Mouse (Mus musculus): ENCODE measurements at regions not wholly inside any gene's neighbourhood (a gene's known extent, or its start where the extent isn't known, plus 50 kb on each side); places are given as distances from the start of the nearest gene placed in this dataset.

DNA sequence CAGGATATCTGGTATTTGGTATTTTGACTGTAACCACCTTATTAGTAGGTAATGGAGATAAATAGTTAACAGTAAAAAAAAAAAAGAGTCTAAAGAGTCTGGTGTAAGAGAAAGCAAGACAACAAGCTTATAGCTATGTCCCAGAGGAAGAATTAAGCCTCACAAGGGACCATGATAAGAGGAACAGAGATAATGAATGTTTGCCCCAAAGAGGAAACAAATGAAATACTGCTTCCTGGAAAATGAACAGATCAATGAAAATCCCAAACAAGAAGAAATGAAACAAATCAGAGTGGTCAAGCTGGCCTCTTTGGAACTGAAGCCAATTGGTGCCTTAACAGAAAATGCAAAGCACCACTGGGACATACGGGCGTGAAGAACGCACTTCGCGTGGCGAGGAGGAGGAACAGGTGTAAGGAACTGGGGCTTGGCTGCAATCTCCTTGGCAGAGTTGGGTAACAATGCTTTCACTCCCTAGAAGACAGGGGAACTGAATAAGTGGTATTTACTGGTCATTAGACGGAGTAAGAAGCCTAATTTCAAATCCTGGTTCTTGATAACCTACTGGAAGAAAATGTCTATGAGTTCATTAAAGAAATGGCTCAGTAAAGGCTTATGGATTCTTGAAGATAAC is 62.2 kb upstream of the Etv6 start:
- Histone ChIP-seq H3K27ac (ENCODE audit: low read length) (no peak overlapping the region), H3K4me3 (ENCODE audit: low read length) (no peak overlapping the region), H3K4me1 (ENCODE audit: control insufficient read depth, insufficient read depth, low read length) (no peaks in the 10 kb centered on the region), H3K27me3 (replicated peaks; ENCODE audit: control insufficient read depth, insufficient read depth, low read length) (no peaks in the 10 kb centered on the region), H3K9ac (ENCODE audit: low read depth, low read length) (no peak overlapping the region), H3K4me2 (ENCODE audit: low read depth, low read length) (no peak overlapping the region), H3K36me3 (ENCODE audit: control insufficient read depth, insufficient read depth, low read length) (no peaks in the 10 kb centered on the region), H3K9me3 (ENCODE audit: control insufficient read depth, low read length) (no peaks in the 10 kb centered on the region)
- no peak for ATAC-seq
- WGBS, result 90% methylated on average over 7 of the region's 7 CpGs

DNA sequence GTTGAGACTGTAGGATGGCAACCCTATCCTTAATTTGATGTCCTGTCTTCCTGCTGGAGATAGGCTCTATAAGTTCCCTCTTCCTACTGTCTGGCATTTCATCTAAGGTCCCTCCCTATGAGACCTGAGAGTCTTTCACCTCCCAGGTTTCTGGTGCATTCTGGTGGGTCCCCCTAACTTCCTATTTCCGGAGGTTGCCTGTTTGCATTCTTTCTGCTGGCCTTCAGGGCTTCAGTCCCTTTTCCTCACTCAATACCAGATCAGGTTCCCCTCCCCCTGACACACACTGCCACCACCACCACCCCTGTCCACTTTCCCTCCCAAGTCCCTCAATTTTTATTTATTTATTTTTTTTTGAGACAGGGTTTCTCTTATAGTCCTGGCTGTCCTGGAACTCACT is 59.5 kb upstream of the Etv6 start:
- Histone ChIP-seq H3K36me3 (ENCODE audit: control insufficient read depth, insufficient read depth, low read length) (no peaks in the 10 kb centered on the region), H3K27me3 (replicated peaks; ENCODE audit: control insufficient read depth, insufficient read depth, low read length) (no peaks in the 10 kb centered on the region), H3K4me3 (ENCODE audit: low read length) (no peak overlapping the region), H3K4me2 (ENCODE audit: low read depth, low read length) (no peak overlapping the region), H3K4me1 (ENCODE audit: control insufficient read depth, insufficient read depth, low read length) (no peaks in the 10 kb centered on the region), H3K9ac (ENCODE audit: low read depth, low read length) (no peak overlapping the region), H3K9me3 (ENCODE audit: control insufficient read depth, low read length) (no peaks in the 10 kb centered on the region), H3K27ac (ENCODE audit: low read length) (no peak overlapping the region)
- 77% methylated on average over 1 of the region's 1 CpGs for WGBS
- no peak for ATAC-seq

DNA sequence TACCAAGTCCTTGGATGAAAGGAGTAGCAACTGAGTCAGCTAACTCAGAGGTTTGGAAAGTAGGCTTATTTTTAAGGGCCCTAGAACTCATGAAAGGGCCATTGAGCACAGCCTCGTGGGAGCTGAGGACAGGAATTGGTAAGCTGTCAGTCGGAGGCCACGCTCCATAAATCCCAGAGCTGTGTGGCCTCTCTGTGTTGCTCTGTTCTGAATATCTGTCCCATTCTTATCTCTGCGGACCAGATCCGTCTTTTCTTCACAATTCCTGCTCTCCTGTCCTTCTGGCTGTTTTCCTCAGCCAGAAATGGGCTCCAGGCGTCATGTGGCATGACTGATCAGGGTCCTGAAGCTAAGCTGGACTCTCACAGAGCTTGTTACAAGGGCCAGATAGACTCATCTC is 58.6 kb upstream of the Etv6 start:
- no peaks in the 10 kb centered on the region for H3K36me3 ChIP-seq (ENCODE audit: control insufficient read depth, insufficient read depth, low read length)
- 60% methylated on average over 6 of the region's 6 CpGs for WGBS
- H3K4me1 ChIP-seq (ENCODE audit: control insufficient read depth, insufficient read depth, low read length), result no peaks in the 10 kb centered on the region
- no peak overlapping the region for H3K9ac ChIP-seq (ENCODE audit: low read depth, low read length)
- no peaks in the 10 kb centered on the region for H3K27me3 ChIP-seq (replicated peaks; ENCODE audit: control insufficient read depth, insufficient read depth, low read length)
- ATAC-seq, result no peak
- H3K27ac ChIP-seq (ENCODE audit: low read length), result no peak overlapping the region
- no peak overlapping the region for H3K4me3 ChIP-seq (ENCODE audit: low read length)
- H3K9me3 ChIP-seq (ENCODE audit: control insufficient read depth, low read length), result no peaks in the 10 kb centered on the region
- H3K4me2 ChIP-seq (ENCODE audit: low read depth, low read length), result no peak overlapping the region

DNA sequence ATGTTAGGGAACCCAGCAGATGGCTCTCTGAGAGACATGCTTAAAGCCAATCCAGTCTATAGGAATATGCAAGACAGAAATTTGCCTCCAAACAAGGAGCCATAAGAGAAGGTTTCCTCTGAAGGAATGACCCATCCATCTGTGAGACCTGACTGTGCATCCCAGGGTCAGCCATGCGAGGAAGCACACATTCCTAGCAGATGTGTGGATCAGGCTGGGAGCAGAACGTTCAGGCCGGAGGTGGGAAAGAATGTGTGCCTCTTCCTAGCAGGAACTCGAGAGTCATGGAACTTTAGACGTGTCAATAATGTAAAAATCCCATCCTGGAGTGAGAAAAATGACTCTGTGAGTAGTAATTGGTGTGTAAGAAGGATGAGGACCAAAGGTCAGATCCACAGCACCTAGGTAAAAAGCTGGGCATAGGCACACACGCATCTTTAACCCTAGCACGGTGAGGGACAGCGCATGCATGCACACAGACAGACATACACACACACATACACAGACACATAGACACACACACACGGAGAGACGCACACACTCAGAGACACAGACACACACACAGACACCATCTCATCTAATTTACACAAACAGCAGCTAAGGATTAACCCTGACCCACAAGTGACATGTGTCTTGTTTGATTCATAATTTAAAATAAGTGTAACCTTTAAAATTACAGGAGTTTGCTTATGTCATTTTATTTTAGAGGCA is 51.5 kb upstream of the Etv6 start:
- Histone ChIP-seq H3K36me3 (ENCODE audit: control insufficient read depth, insufficient read depth, low read length) (no peaks in the 10 kb centered on the region), H3K4me3 (ENCODE audit: low read length) (no peak overlapping the region), H3K4me1 (ENCODE audit: control insufficient read depth, insufficient read depth, low read length) (0 out of 2 replicates have a peak, but pooled peaks cover 4% of the 10 kb centered on the region), H3K9ac (ENCODE audit: low read depth, low read length) (no peak overlapping the region), H3K27me3 (replicated peaks; ENCODE audit: control insufficient read depth, insufficient read depth, low read length) (no peaks in the 10 kb centered on the region), H3K9me3 (ENCODE audit: control insufficient read depth, low read length) (no peaks in the 10 kb centered on the region), H3K27ac (ENCODE audit: low read length) (no peak overlapping the region), H3K4me2 (ENCODE audit: low read depth, low read length) (no peak overlapping the region)
- 76% methylated on average over 10 of the region's 10 CpGs for WGBS
- ATAC-seq, result no peak

DNA sequence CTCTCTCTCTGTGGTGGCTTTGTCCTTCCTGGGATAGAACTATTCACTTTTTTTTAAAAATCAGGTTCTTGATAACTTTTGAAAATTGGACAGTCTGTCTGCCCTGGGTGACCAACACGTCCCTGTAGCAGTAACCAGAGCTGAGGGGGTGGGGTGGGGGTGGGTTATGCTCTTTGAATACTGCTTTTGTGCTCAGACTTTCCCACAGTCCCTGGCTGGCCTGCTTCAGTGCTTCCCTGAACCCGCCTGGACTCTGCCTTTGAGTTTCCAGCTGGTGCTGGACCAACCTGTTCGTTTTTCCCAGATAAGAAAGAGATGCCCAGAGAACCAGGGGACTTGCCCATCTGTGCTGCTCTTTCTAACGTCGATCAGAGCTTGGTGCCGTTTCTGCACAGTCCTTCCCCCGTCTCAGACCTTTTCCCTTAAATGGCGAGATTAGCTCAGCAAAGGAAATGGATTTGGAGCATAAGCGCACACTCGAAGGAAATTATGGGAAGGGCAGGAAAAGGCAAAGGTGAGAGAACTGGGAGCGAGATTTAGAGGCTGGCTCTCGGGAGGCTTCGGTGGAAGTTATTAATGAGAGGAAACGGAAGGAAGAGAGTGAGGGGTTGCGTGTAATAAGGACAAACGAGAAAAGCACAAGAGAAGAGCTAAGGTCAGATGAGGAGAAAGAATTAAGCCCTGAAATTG is 50.7 kb upstream of the Etv6 start:
- H3K27ac ChIP-seq (ENCODE audit: low read length), result no peak overlapping the region
- no peak overlapping the region for H3K9ac ChIP-seq (ENCODE audit: low read depth, low read length)
- no peak overlapping the region for H3K4me2 ChIP-seq (ENCODE audit: low read depth, low read length)
- no peaks in the 10 kb centered on the region for H3K9me3 ChIP-seq (ENCODE audit: control insufficient read depth, low read length)
- H3K4me1 ChIP-seq (ENCODE audit: control insufficient read depth, insufficient read depth, low read length), result 0 out of 2 replicates have a peak, but pooled peaks cover 4% of the 10 kb centered on the region
- H3K36me3 ChIP-seq (ENCODE audit: control insufficient read depth, insufficient read depth, low read length), result no peaks in the 10 kb centered on the region
- 34% methylated on average over 16 of the region's 16 CpGs for WGBS
- H3K4me3 ChIP-seq (ENCODE audit: low read length), result no peak overlapping the region
- ATAC-seq, result no peak
- no peaks in the 10 kb centered on the region for H3K27me3 ChIP-seq (replicated peaks; ENCODE audit: control insufficient read depth, insufficient read depth, low read length)

Measured in intestine, embryonic 16.5 days (tissue).